Mouse (Mus musculus) gastrocnemius, adult 2 months (tissue): ENCODE data around the gene Mboat1. TPM values are rescaled to one million over a fixed set of nuclear protein-coding genes. Genes with fewer than 3 reads are reported as not detected.

ENCODE experiments used
- DNase-seq: peaks from one replicate; pipeline ENCODE4 v3.0.0; 2022
- H3K27ac ChIP-seq: fragments of 200-600 bp; 2 replicates; pipeline ENCODE4 v1.8.1; 2022; ENCODE audit warnings: mild to moderate bottlenecking
- H3K4me3 ChIP-seq: fragments of 200-600 bp; 2 replicates; pipeline ENCODE4 v1.8.1; 2022; ENCODE audit warnings: mild to moderate bottlenecking, moderate library complexity
- CTCF ChIP-seq: fragments of 200-600 bp; IDR thresholded peaks from 2 replicates; pipeline ENCODE4 v1.8.1; 2022; ENCODE audit warnings: antibody characterized with exemption, mild to moderate bottlenecking, moderate library complexity
- intact Hi-C: fragments of 180-260 bp; cut with DNase I; formaldehyde crosslinking; loops from one replicate; pipeline ENCODE4 v1.15.1; 2025
- long read RNA-seq, 2 experiments: library from polyadenylated mRNA; stranded (forward); transcript quantifications; one replicate each; pipeline ENCODE4 v2.0.0; 2021
- total RNA-seq, 2 experiments: library from RNA; stranded (reverse); gene quantifications; 2 replicates each; pipeline ENCODE4 v1.2.3; 2021

The Mboat1 gene
- total RNA-seq, result 1 to 10 TPM; 1.2 to 3.7 TPM
- long read RNA-seq, experiment 1, partial matches to known transcripts, result 1 of 5 reads
- long read RNA-seq, experiment 1, other reads (novel, unspliced or antisense), result 2 of 5 reads
- long read RNA-seq, experiment 2, partial matches to known transcripts, result 0 of 3 reads
- long read RNA-seq, experiment 2, other reads (novel, unspliced or antisense), result 2 of 3 reads

- TF ChIP-seq CTCF, result no peak
- peak within 1 kb of the TSS; percentile 74 for H3K27ac ChIP-seq
- peak within 1 kb of the TSS; percentile 89 for H3K4me3 ChIP-seq
- peak; percentile 90 for DNase-seq
- intact Hi-C loops, result loop anchor here (5.0 kb wide), 1 partner anchor 126 kb away; no protein-coding TSS in a partner anchor
These were observed at the start of gene Mboat1 for GRCm38 (mm10) chr13:30136243-30136922. Gene Mboat1, plus strand, starts transcription at chr13:30136489.

GRCm38 (mm10) chr13:30093086-30093485, 43.2 kb upstream of the Mboat1 start:
- intact Hi-C loops, result loop anchor here (1.0 kb wide), 1 partner anchor 167 kb away; no protein-coding TSS in a partner anchor
- TF ChIP-seq CTCF, result peak; percentile 81
- no peak overlapping the region for H3K4me3 ChIP-seq
- no peak for DNase-seq
- H3K27ac ChIP-seq, result no peak overlapping the region

DNA sequence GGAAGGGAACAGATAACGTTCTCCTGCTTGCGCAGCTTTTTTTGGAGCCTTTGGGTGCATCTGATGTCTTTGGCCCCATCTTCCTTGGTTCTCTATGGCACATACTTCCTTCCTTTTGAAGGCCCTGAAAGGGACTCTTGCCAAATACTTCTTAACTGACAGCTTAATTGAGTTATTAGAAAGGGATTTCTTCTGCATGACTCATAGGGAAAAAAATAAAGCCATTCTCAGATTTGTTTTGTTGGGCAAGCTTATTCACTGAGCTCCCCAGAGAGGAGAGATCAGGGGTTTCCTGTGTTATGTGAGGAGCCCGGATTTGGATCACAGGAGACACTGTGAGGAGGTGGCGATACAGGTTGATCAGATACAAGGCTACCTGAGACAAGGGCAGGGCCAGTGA, 40.4 kb upstream of the Mboat1 start:
- TF ChIP-seq CTCF, result no peak
- intact Hi-C loops, result no loop called here
- no peak overlapping the region for H3K4me3 ChIP-seq
- DNase-seq, result no peak
- H3K27ac ChIP-seq, result no peak overlapping the region

GRCm38 (mm10) chr13:30096536-30096935, 39.8 kb upstream of the Mboat1 start:
- Histone ChIP-seq H3K27ac (no peak overlapping the region), H3K4me3 (no peak overlapping the region)
- intact Hi-C loops, result no loop called here
- TF ChIP-seq CTCF, result no peak
- DNase-seq, result no peak

DNA sequence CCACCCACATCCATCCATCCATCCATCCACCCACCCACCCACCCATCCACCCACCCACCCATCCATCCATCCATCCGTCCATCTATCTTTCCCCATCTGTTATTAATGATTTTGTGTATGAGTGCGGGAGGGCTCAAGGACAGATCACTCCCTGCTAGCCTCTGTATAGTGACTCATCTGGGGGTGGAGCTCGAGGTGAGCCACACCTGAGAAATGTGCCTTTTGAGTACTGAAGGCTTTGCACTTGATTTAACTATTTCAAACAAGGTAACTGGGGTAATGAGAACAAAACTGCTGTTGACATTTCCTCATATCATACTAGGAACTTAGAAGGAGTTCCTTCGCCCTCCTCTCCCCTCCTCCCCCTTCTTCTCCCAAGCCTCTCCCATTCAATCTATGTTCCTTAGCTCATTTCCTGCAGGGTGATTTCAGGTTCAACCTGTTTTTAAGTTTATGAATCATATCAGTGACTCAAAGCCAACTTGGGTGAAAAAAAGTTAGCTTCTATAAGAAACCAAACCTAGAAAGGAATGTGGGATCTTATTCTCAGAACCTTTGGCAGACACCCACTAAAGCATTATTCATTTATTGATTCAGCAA, 27.2 kb upstream of the Mboat1 start:
- DNase-seq, result no peak
- Histone ChIP-seq H3K4me3 (no peak overlapping the region), H3K27ac (no peak overlapping the region)
- no peak for TF ChIP-seq CTCF
- intact Hi-C loops, result no loop called here

DNA sequence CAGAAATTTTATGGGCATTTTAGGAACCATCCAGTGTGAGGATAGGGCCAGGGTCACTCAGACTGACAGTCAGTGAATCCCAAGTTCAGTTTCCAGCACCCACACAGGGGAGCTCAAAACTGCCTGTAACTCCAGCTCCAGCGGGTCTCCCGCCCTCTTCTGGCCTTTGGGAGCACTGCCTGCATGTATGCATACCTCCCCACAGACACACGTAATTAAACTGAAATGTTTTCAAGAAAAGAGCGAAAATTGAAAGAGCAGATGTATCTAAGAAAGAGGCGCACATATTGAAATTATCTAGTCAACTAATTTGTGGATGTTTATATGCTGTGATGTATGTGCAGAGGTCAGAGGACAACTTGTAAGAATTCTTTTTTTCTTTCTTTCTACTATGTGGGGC, 20.5 kb upstream of the Mboat1 start:
- no peak for TF ChIP-seq CTCF
- intact Hi-C loops, result no loop called here

GRCm38 (mm10) chr13:30136923-30137629, 787 bp downstream of the Mboat1 start:
- no peak for DNase-seq
- no peak for TF ChIP-seq CTCF
- H3K4me3 ChIP-seq, result peak overlapping the region; percentile 89
- intact Hi-C loops, result loop anchor here (5.0 kb wide), 1 partner anchor 125 kb away; no protein-coding TSS in a partner anchor
- peak overlapping the region; percentile 74 for H3K27ac ChIP-seq

More for the DNA sequence above, 20.5 kb upstream of the Mboat1 start:
- Histone ChIP-seq H3K4me3 (no peak overlapping the region), H3K27ac (no peak overlapping the region)
- no peak for DNase-seq

- intact Hi-C loops, result loop anchor here (5.0 kb wide), 1 partner anchor 124 kb away; no protein-coding TSS in a partner anchor
- no peak overlapping the region for H3K27ac ChIP-seq
- H3K4me3 ChIP-seq, result no peak overlapping the region; the same call in 1 of the 2 replicates
- TF ChIP-seq CTCF, result no peak
- no peak for DNase-seq
These were observed 1.7 kb downstream of the Mboat1 start for GRCm38 (mm10) chr13:30137951-30138350.

DNA sequence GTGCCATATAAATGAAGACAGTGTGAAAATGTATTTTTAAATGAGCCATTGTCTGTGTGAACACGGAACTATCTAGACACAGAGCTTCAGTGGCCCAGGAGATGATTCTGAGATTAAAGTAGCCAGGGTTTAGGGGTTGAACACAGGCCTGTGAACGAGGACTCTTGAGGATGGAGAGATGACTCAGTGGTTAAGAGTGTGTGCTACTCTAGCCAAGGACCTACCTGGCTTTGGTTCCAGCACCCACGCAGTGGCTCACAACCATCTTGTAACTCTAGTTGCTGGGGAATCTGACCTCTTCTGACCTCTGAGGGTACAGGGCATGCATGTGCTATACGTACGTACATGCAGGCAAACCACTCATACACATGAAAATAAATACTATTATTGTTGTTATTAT, 3.9 kb downstream of the Mboat1 start:
- intact Hi-C loops, result no loop called here
- no peak for DNase-seq

DNA sequence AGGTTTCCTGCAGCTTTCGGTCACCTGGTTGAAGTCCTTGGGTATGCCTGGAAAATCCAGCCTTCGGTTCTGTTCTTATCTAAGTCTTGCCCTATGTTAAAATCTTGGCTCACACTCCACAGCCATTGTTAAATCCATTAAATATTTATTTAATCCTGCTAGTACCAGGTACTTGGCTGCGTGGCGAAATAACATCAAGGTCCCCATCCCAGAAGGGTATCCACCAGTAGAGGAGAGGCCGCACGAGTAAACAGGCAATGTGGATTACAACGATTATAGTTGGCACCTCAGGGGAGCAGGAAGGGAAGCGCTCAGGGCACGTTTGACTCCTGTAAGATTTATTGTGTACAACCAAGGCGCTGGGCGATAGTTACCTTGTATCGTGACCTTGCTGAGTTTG, 4.4 kb downstream of the Mboat1 start:
- TF ChIP-seq CTCF, result no peak
- no peak for DNase-seq
- intact Hi-C loops, result no loop called here
- no peak overlapping the region for H3K4me3 ChIP-seq
- H3K27ac ChIP-seq, result no peak overlapping the region

More for the DNA sequence above, 3.9 kb downstream of the Mboat1 start:
- TF ChIP-seq CTCF, result no peak
- Histone ChIP-seq H3K27ac (no peak overlapping the region), H3K4me3 (no peak overlapping the region)

- no peak for TF ChIP-seq CTCF
- no peak overlapping the region for H3K4me3 ChIP-seq
- intact Hi-C loops, result no loop called here
- no peak for DNase-seq
- no peak overlapping the region for H3K27ac ChIP-seq
These were observed 5.7 kb downstream of the Mboat1 start for GRCm38 (mm10) chr13:30141996-30142395.

DNA sequence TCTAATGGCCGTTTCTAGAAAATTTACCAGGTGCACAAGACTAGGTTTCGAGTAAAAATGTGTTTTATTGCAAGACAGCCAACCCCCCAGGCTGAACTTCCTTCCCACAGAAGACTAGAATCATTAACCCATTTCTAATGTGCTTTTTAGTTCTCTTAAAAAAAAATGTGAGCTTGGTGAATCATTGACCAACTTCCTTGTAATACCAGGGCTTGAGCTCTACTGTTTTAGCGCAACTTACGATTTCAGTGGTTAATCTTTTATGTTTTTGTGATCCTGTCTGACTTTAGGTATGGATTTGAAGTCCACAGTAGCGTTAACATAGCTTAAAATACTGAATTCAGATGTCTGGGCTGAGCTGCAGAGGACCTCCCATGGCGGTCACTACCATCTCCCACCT, 10.2 kb downstream of the Mboat1 start:
- intact Hi-C loops, result no loop called here
- no peak for TF ChIP-seq CTCF

DNA sequence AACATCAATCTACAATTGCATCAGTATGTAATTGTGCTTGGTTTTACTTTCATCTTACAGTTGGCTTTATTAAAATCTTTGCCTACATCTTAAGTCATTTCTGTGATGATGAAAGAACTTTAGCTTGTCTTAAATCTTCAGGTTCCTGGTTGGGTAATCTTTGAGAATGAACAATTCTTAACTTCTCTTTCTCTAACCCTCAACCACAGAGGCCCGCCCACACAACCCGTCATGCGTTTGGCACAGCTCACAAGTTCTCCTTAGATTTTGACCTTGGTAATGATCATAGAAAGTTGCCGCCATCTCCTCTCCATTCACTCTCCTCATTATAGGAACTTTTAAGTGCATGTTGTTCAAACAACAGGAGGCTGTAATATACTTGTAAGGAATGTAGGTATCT, 18.0 kb downstream of the Mboat1 start:
- intact Hi-C loops, result no loop called here
- Histone ChIP-seq H3K4me3 (no peak overlapping the region), H3K27ac (no peak overlapping the region)
- DNase-seq, result no peak
- no peak for TF ChIP-seq CTCF

More for the DNA sequence above, 10.2 kb downstream of the Mboat1 start:
- no peak overlapping the region for H3K4me3 ChIP-seq
- H3K27ac ChIP-seq, result no peak overlapping the region
- DNase-seq, result no peak
